Mouse (Mus musculus) skeletal muscle tissue, postnatal 0 days (tissue): ENCODE results near the gene Klb. TPM values are rescaled to one million over a fixed set of nuclear protein-coding genes. Genes with fewer than 3 reads are reported as not detected.

Experiments used
- polyA plus RNA-seq: library from polyadenylated mRNA; unstranded; fragments of >200 nt; fragmentation: Nextera tagmentation; extraction: Ambion mirVana; gene quantifications from 2 replicates; pipeline ENCODE4 v1.2.1, GENCODE M21; 2015

Gene Klb
- polyA plus RNA-seq: 1.5 and 8.5 TPM in 2 replicates

GRCm38 (mm10) chr5:65348168-65348567 lies at the start of gene Klb:
Gene Klb (plus strand): TSS chr5:65348314.

GRCm38 (mm10) chr5:65335298-65336074 lies 12.6 kb upstream of the Klb start, which contains the start of gene Rfc1:
Gene Rfc1 (minus strand): TSS chr5:65335670.

GRCm38 (mm10) chr5:65390648-65391644 lies 42.8 kb downstream of the Klb start, which contains the start of the genes Rpl9 and Lias:
Gene Rpl9 (minus strand): TSS chr5:65391444.
Gene Lias (plus strand): TSS chr5:65391497.

Other genes starting within 250 kb of the Klb start
- gene Klhl5, start 240.8 kb upstream of the Klb start, polyA plus RNA-seq: 10.4 and 10.5 TPM in 2 replicates
- 2.3 and 2.5 TPM in 2 replicates for gene Wdr19, start 148.6 kb upstream of the Klb start, polyA plus RNA-seq
- gene Rfc1, start 12.6 kb upstream of the Klb start, polyA plus RNA-seq: 36.4 and 40.4 TPM in 2 replicates
- 714 and 748 TPM in 2 replicates for gene Rpl9, start 43.1 kb downstream of the Klb start, polyA plus RNA-seq
- gene Lias, start 43.2 kb downstream of the Klb start, polyA plus RNA-seq: 76.7 and 81.1 TPM in 2 replicates
- 32.7 and 48.7 TPM in 2 replicates for gene Ugdh, start 87.6 kb downstream of the Klb start, polyA plus RNA-seq
- gene Gm43552, start 144.5 kb downstream of the Klb start, polyA plus RNA-seq: not detected in 2 replicates
- gene Smim14, start 188.9 kb downstream of the Klb start, polyA plus RNA-seq: 111 and 135 TPM in 2 replicates
- 101 and 128 TPM in 2 replicates for gene Ube2k, start 188.9 kb downstream of the Klb start, polyA plus RNA-seq